Mouse (Mus musculus): ENCODE results near the gene Itch. TPM values are rescaled to one million over a fixed set of nuclear protein-coding genes. Genes with fewer than 3 reads are reported as not detected.

Itch gene
- polyA plus RNA-seq, 1 experiment from 2014 or later = 20.3 TPM

DNA sequence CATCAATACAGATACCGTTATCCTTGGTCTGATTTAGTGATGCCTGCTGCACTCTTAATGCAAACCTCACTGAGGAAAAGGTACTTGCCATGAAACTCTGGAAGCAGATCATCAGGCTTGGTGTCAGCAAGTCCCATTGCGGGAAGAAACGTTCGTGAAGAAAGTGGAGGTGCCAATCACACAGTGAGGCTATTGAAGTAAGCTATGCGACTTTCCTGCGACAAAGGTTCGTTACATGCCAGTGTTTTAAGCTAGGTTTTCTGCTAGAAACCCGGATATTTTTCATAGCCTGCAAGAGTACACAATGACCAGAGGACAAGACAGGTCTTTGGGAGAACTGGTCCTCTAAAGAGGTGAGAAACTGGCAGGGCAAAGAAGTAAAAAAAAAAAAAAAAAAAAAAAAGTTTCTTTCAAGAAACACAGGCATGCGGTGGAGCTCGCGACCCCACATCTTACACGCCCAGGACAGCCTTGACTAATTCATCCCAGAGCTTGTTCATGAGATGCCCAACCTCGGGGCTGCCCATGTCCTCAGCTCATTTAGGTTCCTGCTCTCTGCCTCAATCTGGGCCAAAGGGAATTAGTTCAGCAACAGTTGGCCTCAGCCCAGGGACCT lies 102.5 kb downstream of the Itch start:
- WGBS = 4% methylated on average over 13 of the region's 13 CpGs
- peak overlapping the region; percentile 71 for H3K4me2 ChIP-seq (replicated peaks; ENCODE audit: low read depth)
- no peaks in the 10 kb centered on the region for H3K9me3 ChIP-seq (ENCODE audit: control insufficient read depth)
- H3K4me3 ChIP-seq (ENCODE audit: low read depth, low read length) = peak overlapping the region; percentile 94
- H3K27me3 ChIP-seq (replicated peaks; ENCODE audit: control insufficient read depth, insufficient read depth, low read length) = no peaks in the 10 kb centered on the region
- peak; percentile 69 for ATAC-seq
- peak overlapping the region; percentile 88 for H3K9ac ChIP-seq (ENCODE audit: low read depth, low read length)
- H3K27ac ChIP-seq (ENCODE audit: low read depth, low read length) = no peak overlapping the region
- peaks cover 11% of the 10 kb centered on the region for H3K4me1 ChIP-seq (replicated peaks; ENCODE audit: control insufficient read depth, insufficient read depth, low read length)
- H3K36me3 ChIP-seq (ENCODE audit: control insufficient read depth, insufficient read depth) = no peaks in the 10 kb centered on the region; the same call in 1 of the 2 replicates
- no peak for TF ChIP-seq CTCF (IDR thresholded peaks at IDR 0.05; ENCODE audit: low read depth)

DNA sequence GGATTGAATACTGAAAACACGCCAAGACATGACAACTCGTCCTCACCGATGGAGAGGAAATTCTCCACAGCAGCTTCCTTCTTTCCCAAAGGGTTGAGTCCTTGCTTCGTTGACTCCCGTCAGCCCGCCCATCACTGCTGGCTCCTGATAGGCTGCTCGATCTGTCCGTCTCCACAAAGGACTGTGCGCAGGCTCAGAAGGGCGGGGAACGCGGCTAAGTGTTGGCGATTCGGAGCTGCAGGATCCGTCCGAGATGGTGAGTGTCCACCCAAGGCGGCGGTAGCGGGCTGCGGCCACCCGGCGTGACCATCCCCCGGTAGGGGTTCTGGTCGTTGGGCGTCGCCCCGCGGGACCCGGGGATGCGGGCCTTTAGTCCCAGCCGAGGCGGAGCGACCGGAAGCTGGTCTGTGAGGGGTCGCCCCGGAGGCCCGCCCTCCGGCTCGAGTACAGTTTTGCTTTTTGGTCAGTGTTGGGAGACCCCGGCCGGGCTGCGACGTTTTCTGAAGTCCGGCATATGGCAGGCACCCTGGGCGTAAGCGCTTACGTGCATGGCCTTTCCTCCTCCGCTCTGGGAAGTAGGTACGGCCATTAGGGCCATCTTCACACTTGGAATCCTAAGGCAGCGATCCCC lies 103.2 kb downstream of the Itch start, which contains the start of gene Dynlrb1:
Gene Dynlrb1 (plus strand): TSS at position 172 of the 631 bp plus-strand sequence.
- peaks cover 11% of the 10 kb centered on the region for H3K4me1 ChIP-seq (replicated peaks; ENCODE audit: control insufficient read depth, insufficient read depth, low read length)
- H3K27me3 ChIP-seq (replicated peaks; ENCODE audit: control insufficient read depth, insufficient read depth, low read length) = no peaks in the 10 kb centered on the region
- H3K27ac ChIP-seq (ENCODE audit: low read depth, low read length) = peak within 1 kb of the TSS; percentile 77
- no peaks in the 10 kb centered on the region for H3K9me3 ChIP-seq (ENCODE audit: control insufficient read depth)
- ATAC-seq = peak; percentile 97
- under 1% methylated on average over 50 of the region's 50 CpGs for WGBS
- peak within 1 kb of the TSS; percentile 94 for H3K4me3 ChIP-seq (ENCODE audit: low read depth, low read length)
- no peaks in the 10 kb centered on the region; the same call in 1 of the 2 replicates for H3K36me3 ChIP-seq (ENCODE audit: control insufficient read depth, insufficient read depth)
- TF ChIP-seq CTCF (IDR thresholded peaks at IDR 0.05; ENCODE audit: low read depth) = peak; percentile 51
- H3K9ac ChIP-seq (ENCODE audit: low read depth, low read length) = peak within 1 kb of the TSS; percentile 88
- peak within 1 kb of the TSS; percentile 71 for H3K4me2 ChIP-seq (replicated peaks; ENCODE audit: low read depth)

DNA sequence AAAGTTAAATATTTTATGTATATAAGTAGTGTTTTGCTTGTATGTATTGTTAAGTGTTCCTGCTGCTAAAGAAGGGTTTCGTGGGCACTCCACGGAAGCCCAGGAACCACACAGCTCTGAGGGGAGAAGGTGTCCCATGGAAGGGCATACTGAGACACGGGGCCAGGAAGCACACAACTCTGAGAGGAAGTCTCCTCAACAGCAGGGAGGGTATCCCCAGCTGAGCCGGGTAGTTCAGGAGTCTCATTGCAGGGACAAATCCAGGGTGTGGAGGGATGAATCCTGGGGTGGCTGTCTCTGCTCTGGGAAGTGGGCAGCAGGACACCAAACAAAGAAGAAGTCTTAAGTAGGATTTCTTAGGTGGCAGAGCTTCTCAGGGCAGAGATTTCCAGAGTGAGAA lies 104.0 kb downstream of the Itch start:
- H3K27me3 ChIP-seq (replicated peaks; ENCODE audit: control insufficient read depth, insufficient read depth, low read length) = no peaks in the 10 kb centered on the region
- H3K9ac ChIP-seq (ENCODE audit: low read depth, low read length) = peak overlapping the region; percentile 88
- ATAC-seq = no peak
- 5% methylated on average over 4 of the region's 4 CpGs for WGBS
- H3K4me1 ChIP-seq (replicated peaks; ENCODE audit: control insufficient read depth, insufficient read depth, low read length) = peaks cover 11% of the 10 kb centered on the region
- peak overlapping the region; percentile 71 for H3K4me2 ChIP-seq (replicated peaks; ENCODE audit: low read depth)
- no peaks in the 10 kb centered on the region; the same call in 1 of the 2 replicates for H3K36me3 ChIP-seq (ENCODE audit: control insufficient read depth, insufficient read depth)
- H3K4me3 ChIP-seq (ENCODE audit: low read depth, low read length) = peak overlapping the region; percentile 94
- H3K27ac ChIP-seq (ENCODE audit: low read depth, low read length) = peak overlapping the region; percentile 77; the same call in 1 of the 2 replicates
- TF ChIP-seq CTCF (IDR thresholded peaks at IDR 0.05; ENCODE audit: low read depth) = no peak
- no peaks in the 10 kb centered on the region for H3K9me3 ChIP-seq (ENCODE audit: control insufficient read depth)

DNA sequence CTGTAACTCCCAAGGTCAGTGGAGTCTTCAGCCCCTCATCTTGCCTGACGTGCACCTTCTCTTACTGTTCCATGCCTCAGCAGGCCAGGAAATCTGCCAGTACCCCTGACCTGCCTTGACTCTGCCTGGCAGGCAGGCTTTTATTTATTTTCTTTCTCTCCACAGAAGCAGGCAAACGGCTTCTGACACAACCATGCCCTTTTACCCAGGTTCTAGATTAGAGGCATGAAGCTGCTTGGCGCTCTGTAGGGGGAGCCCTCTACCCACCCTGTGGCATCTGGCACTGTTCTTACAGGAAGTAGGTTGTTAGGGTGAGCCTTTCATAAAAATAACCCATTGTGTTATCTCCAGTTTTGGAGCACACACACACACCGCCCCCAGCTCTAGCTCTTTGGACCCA lies 107.6 kb downstream of the Itch start:
- WGBS = 64% methylated on average over 4 of the region's 4 CpGs
- Histone ChIP-seq H3K27me3 (replicated peaks; ENCODE audit: control insufficient read depth, insufficient read depth, low read length) (no peaks in the 10 kb centered on the region), H3K4me2 (replicated peaks; ENCODE audit: low read depth) (no peak overlapping the region), H3K9ac (ENCODE audit: low read depth, low read length) (no peak overlapping the region), H3K36me3 (ENCODE audit: control insufficient read depth, insufficient read depth) (peaks cover 35% of the 10 kb centered on the region), H3K4me3 (ENCODE audit: low read depth, low read length) (no peak overlapping the region), H3K9me3 (ENCODE audit: control insufficient read depth) (no peaks in the 10 kb centered on the region), H3K4me1 (replicated peaks; ENCODE audit: control insufficient read depth, insufficient read depth, low read length) (peaks cover 7% of the 10 kb centered on the region), H3K27ac (ENCODE audit: low read depth, low read length) (no peak overlapping the region; the same call in 1 of the 2 replicates)
- ATAC-seq = no peak
- TF ChIP-seq CTCF (IDR thresholded peaks at IDR 0.05; ENCODE audit: low read depth) = peak; percentile 66

DNA sequence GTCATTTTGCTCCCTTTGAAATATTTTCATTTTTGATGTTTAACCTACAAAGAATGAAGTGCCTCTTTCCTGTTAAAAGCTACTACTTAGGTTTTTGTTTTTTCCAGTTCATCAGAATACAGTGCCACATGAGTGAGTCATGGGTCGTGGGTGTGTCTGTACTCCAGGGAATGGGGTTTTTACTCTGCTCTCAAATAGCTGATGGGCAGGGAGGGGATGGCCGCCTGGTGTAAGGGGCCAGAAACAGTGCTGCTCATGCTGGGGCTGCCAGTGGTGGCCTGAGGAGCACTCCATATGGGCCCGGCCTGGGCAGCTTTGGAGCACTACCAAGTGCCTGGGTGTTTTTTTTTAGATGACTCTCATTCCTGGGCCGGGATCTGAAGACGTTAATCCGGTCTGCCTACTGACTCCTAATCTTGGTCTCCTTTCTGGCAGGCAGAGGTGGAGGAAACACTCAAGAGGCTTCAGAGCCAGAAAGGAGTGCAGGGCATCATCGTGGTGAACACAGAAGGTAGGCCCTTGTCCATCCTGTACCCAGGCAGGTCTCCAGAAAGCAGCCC lies 109.1 kb downstream of the Itch start:
- WGBS = 80% methylated on average over 7 of the region's 7 CpGs
- Histone ChIP-seq H3K36me3 (ENCODE audit: control insufficient read depth, insufficient read depth) (peaks cover 50% of the 10 kb centered on the region), H3K9me3 (ENCODE audit: control insufficient read depth) (no peaks in the 10 kb centered on the region), H3K9ac (ENCODE audit: low read depth, low read length) (no peak overlapping the region), H3K4me2 (replicated peaks; ENCODE audit: low read depth) (no peak overlapping the region), H3K27ac (ENCODE audit: low read depth, low read length) (no peak overlapping the region), H3K4me1 (replicated peaks; ENCODE audit: control insufficient read depth, insufficient read depth, low read length) (peaks cover 5% of the 10 kb centered on the region), H3K4me3 (ENCODE audit: low read depth, low read length) (no peak overlapping the region), H3K27me3 (replicated peaks; ENCODE audit: control insufficient read depth, insufficient read depth, low read length) (no peaks in the 10 kb centered on the region)
- no peak for TF ChIP-seq CTCF (IDR thresholded peaks at IDR 0.05; ENCODE audit: low read depth)
- no peak for ATAC-seq

DNA sequence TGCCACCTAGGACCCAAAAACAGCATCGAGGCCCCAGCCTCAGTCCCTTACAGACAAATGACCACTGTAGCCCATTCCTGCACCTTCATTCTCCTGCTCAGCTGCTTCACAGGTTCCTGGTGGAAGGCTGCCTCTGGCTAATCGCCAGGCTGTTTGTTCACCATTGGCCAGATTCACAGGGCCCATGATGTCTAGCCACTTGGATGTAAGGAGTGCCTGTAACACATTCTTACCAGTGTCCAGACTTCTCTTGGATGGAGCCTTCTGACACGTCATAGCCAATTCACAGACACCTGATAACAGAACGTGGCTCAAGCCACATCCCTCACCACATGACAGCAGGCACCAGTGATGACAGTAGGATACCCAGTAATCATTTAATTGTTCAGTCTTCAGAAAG lies 112.9 kb downstream of the Itch start:
- Histone ChIP-seq H3K4me1 (replicated peaks; ENCODE audit: control insufficient read depth, insufficient read depth, low read length) (no peaks in the 10 kb centered on the region), H3K36me3 (ENCODE audit: control insufficient read depth, insufficient read depth) (peaks cover 87% of the 10 kb centered on the region), H3K9ac (ENCODE audit: low read depth, low read length) (no peak overlapping the region), H3K4me3 (ENCODE audit: low read depth, low read length) (no peak overlapping the region), H3K27ac (ENCODE audit: low read depth, low read length) (no peak overlapping the region), H3K27me3 (replicated peaks; ENCODE audit: control insufficient read depth, insufficient read depth, low read length) (no peaks in the 10 kb centered on the region), H3K9me3 (ENCODE audit: control insufficient read depth) (no peaks in the 10 kb centered on the region), H3K4me2 (replicated peaks; ENCODE audit: low read depth) (no peak overlapping the region)
- no peak for TF ChIP-seq CTCF (IDR thresholded peaks at IDR 0.05; ENCODE audit: low read depth)
- ATAC-seq = no peak
- WGBS = 92% methylated on average over 4 of the region's 4 CpGs
